Mouse (Mus musculus) embryonic facial prominence, embryonic 11.5 days (tissue): ENCODE measurements at regions not wholly inside any gene's neighbourhood (a gene's known extent, or its start where the extent isn't known, plus 50 kb on each side); places are given as distances from the start of the nearest gene placed in this dataset.

Experiments used
- ATAC-seq: fragments of 200-750 bp; cut with Nextera tagmentation; replicated peaks from 2 replicates; pipeline ENCODE4 v1.8.0; 2017; ENCODE audit warnings: low read depth; ENCODE audit not compliant: insufficient number of reproducible peaks, low FRiP score, low TSS enrichment
- DNase-seq: peaks from one replicate; pipeline ENCODE4 v3.0.0-alpha.2; 2015; ENCODE audit warnings: low spot score
- H3K27ac ChIP-seq: fragments of 300-500 bp; sonication (generic); replicated peaks from 2 replicates; pipeline ENCODE4 v1.5.1; 2014; ENCODE audit warnings: mild to moderate bottlenecking, low read depth, low read length, control low read depth
- H3K27me3 ChIP-seq: fragments of 300-500 bp; sonication (generic); 2 replicates; pipeline ENCODE4 v1.6.1; 2014; ENCODE audit warnings: mild to moderate bottlenecking, low read length, moderate library complexity, mixed read lengths; ENCODE audit not compliant: control insufficient read depth, insufficient read depth
- H3K36me3 ChIP-seq: fragments of 300-500 bp; sonication (generic); replicated peaks from 2 replicates; pipeline ENCODE4 v1.6.1; 2014; ENCODE audit warnings: low read depth, mild to moderate bottlenecking, low read length, moderate library complexity, mixed read lengths; ENCODE audit not compliant: control insufficient read depth, insufficient read depth
- H3K4me1 ChIP-seq: fragments of 300-500 bp; sonication (generic); 2 replicates; pipeline ENCODE4 v1.6.1; 2014; ENCODE audit warnings: low read length, mixed read lengths; ENCODE audit not compliant: control insufficient read depth, insufficient read depth
- H3K4me2 ChIP-seq: fragments of 300-500 bp; sonication (generic); 2 replicates; pipeline ENCODE4 v1.6.1; 2014; ENCODE audit warnings: low read depth, mild to moderate bottlenecking, control low read depth, low read length, moderate library complexity
- H3K4me3 ChIP-seq: fragments of 300-500 bp; sonication (generic); 2 replicates; pipeline ENCODE4 v1.5.1; 2014; ENCODE audit warnings: low read depth, low read length, control low read depth
- H3K9ac ChIP-seq: fragments of 300-500 bp; sonication (generic); replicated peaks from 2 replicates; pipeline ENCODE4 v1.6.1; 2014; ENCODE audit warnings: mild to moderate bottlenecking, control low read depth, low read length
- H3K9me3 ChIP-seq: fragments of 300-500 bp; sonication (generic); replicated peaks from 2 replicates; pipeline ENCODE4 v1.6.1; 2016; ENCODE audit warnings: mild to moderate bottlenecking, low read length, inconsistent platforms, mixed read lengths; ENCODE audit not compliant: control insufficient read depth
- WGBS: fragments of 180-500 bp; shearing (Covaris S2); extraction: QIAGEN DNeasy Blood & Tissue Kit; methylation state at CpG from one replicate; pipeline ENCODE4 v1.1.7; 2014; 5-methylcytosine and 5-hydroxymethylcytosine counted together

DNA sequence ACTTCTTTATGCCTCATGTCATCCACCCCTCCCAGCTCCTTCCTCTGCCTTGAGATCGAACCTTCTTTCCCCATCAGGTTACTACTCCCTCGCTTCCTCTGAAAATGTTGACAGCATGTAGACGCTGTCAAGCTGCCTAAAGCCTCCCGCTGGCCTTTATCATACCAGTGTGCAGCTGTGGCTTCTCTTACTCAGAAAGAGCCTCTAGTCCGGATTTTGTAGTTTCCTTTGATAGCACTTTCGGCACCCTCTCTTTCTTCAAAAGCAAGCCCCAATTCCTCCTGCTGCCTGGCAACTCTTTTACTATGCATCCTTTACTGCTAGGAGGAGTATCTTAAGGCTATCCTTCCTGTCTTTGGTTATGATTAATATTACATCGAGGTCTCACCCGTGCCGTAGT is 149.8 kb upstream of the Ppp2r3a start:
- Histone ChIP-seq H3K36me3 (no peaks in the 10 kb centered on the region), H3K4me1 (no peaks in the 10 kb centered on the region), H3K27me3 (no peaks in the 10 kb centered on the region), H3K4me2 (no peak overlapping the region), H3K4me3 (no peak overlapping the region), H3K27ac (no peak overlapping the region), H3K9me3 (no peaks in the 10 kb centered on the region), H3K9ac (no peak overlapping the region)
- ATAC-seq (no peak), DNase-seq (no peak)
- WGBS: 93% methylated on average over 9 of the region's 9 CpGs

GRCm38 (mm10) chr9:101398858-101399257 is 147.3 kb upstream of the Ppp2r3a start:
- DNase-seq: no peak
- Histone ChIP-seq H3K4me3 (no peak overlapping the region), H3K9me3 (no peaks in the 10 kb centered on the region), H3K9ac (no peak overlapping the region), H3K27me3 (no peaks in the 10 kb centered on the region), H3K4me1 (no peaks in the 10 kb centered on the region), H3K36me3 (no peaks in the 10 kb centered on the region), H3K4me2 (no peak overlapping the region), H3K27ac (no peak overlapping the region)
- no peak for ATAC-seq
- WGBS: 74% methylated on average over 3 of the region's 3 CpGs

DNA sequence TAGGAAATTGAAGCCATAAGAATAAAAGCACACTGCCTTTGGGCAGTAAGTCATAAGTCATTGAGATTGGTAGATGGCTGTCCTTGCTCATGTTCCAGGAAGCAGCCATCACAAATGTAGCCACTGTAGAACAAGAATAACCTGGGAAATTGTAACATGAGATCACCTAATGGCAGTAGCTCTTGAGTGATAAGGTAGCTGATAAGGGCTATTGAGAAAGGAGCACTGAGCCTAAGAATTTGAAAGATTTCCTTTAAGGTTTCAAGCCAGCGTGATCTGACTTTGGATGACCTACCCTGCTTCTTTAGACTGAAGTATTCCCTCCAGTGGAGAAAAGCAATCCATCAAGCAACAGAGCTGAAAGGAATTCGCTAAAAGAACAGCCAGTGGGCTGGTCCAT is 117.8 kb upstream of the Ppp2r3a start:
- ATAC-seq (no peak), DNase-seq (no peak)
- no peak overlapping the region for H3K9ac ChIP-seq
- H3K36me3 ChIP-seq: no peaks in the 10 kb centered on the region
- H3K4me3 ChIP-seq: no peak overlapping the region
- H3K4me2 ChIP-seq: no peak overlapping the region
- H3K27me3 ChIP-seq: no peaks in the 10 kb centered on the region
- H3K4me1 ChIP-seq: no peaks in the 10 kb centered on the region
- H3K27ac ChIP-seq: no peak overlapping the region
- H3K9me3 ChIP-seq: no peaks in the 10 kb centered on the region
- WGBS: 71% methylated on average over 2 of the region's 2 CpGs

GRCm38 (mm10) chr9:101356607-101357006 is 105.0 kb upstream of the Ppp2r3a start:
- Histone ChIP-seq H3K27me3 (no peaks in the 10 kb centered on the region), H3K36me3 (no peaks in the 10 kb centered on the region), H3K9me3 (no peaks in the 10 kb centered on the region), H3K4me1 (no peaks in the 10 kb centered on the region), H3K4me3 (no peak overlapping the region), H3K4me2 (no peak overlapping the region), H3K27ac (no peak overlapping the region), H3K9ac (no peak overlapping the region)
- 75% methylated on average over 6 of the region's 6 CpGs for WGBS
- ATAC-seq (no peak), DNase-seq (no peak)

DNA sequence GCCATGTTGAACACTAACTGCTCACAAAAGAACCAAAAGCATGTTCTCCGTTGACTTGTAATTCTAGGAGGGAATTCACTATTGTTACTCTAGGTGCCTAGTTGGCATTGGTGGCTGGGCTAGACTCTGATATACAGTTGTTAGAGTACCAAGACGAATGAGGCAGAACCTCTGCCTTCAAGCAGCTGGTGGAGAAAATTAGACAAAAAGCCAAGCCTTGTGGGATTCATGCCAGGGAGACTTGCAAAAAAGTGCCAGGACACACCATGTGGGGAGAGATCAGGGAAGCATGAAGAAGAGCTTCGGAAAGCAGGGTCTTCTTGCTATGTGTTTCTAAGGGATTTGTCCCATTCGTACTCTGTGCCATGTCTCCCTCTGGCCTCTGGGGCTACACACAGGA is 97.2 kb upstream of the Ppp2r3a start:
- H3K27me3 ChIP-seq: no peaks in the 10 kb centered on the region
- no peak overlapping the region for H3K4me2 ChIP-seq
- no peak overlapping the region for H3K9ac ChIP-seq
- ATAC-seq: no peak
- WGBS: 91% methylated on average over 4 of the region's 4 CpGs
- no peaks in the 10 kb centered on the region for H3K36me3 ChIP-seq
- H3K27ac ChIP-seq: no peak overlapping the region
- DNase-seq: no peak
- no peaks in the 10 kb centered on the region for H3K4me1 ChIP-seq
- H3K9me3 ChIP-seq: no peaks in the 10 kb centered on the region
- no peak overlapping the region for H3K4me3 ChIP-seq

DNA sequence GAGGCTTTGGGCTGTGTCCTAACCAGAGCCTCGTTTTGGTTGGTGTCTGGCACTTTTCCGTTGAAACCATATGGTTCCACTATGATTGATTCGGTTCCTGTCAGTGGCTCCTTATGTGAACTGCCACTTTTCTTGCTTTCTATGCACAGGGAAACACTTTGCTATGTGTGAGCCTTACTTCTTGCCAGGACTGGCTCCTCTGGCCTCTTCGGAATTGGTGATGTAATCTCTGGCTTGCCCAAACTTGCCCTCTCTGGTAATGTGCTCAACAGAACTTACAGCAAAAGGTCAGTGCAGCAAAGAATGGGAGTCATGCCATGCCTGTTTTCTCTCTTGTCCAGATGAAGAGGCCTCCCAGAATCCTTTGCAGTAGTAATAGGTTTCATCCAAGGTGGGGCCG is 91.3 kb upstream of the Ppp2r3a start:
- peak; percentile 20 for DNase-seq
- Histone ChIP-seq H3K9me3 (no peaks in the 10 kb centered on the region), H3K4me2 (no peak overlapping the region), H3K4me1 (no peaks in the 10 kb centered on the region), H3K27me3 (no peaks in the 10 kb centered on the region), H3K4me3 (no peak overlapping the region), H3K27ac (no peak overlapping the region), H3K36me3 (no peaks in the 10 kb centered on the region), H3K9ac (no peak overlapping the region)
- WGBS: 80% methylated on average over 5 of the region's 5 CpGs
- ATAC-seq: no peak

- 66% methylated on average over 11 of the region's 11 CpGs for WGBS
- no peak for ATAC-seq
- DNase-seq: peak; percentile 34
Observed at GRCm38 (mm10) chr9:101340796-101341465, 89.3 kb upstream of the Ppp2r3a start.

GRCm38 (mm10) chr9:101329032-101329824 is 77.6 kb upstream of the Ppp2r3a start:
- no peaks in the 10 kb centered on the region for H3K4me1 ChIP-seq
- DNase-seq (no peak), ATAC-seq (no peak)
- no peaks in the 10 kb centered on the region for H3K27me3 ChIP-seq
- 68% methylated on average over 8 of the region's 8 CpGs for WGBS
- no peak overlapping the region for H3K9ac ChIP-seq
- no peaks in the 10 kb centered on the region for H3K9me3 ChIP-seq
- H3K4me2 ChIP-seq: no peak overlapping the region
- no peaks in the 10 kb centered on the region for H3K36me3 ChIP-seq
- no peak overlapping the region for H3K27ac ChIP-seq
- H3K4me3 ChIP-seq: no peak overlapping the region

More at GRCm38 (mm10) chr9:101340796-101341465, 89.3 kb upstream of the Ppp2r3a start:
- Histone ChIP-seq H3K27ac (no peak overlapping the region), H3K4me3 (no peak overlapping the region), H3K4me2 (no peak overlapping the region), H3K9ac (no peak overlapping the region), H3K36me3 (no peaks in the 10 kb centered on the region), H3K27me3 (no peaks in the 10 kb centered on the region), H3K9me3 (no peaks in the 10 kb centered on the region), H3K4me1 (no peaks in the 10 kb centered on the region)
